Mouse (Mus musculus) left cerebral cortex, adult 9 months (tissue): ENCODE data around the gene Fut11.

Source experiments
- DNase-seq, 2 experiments: peaks; one replicate each; pipeline ENCODE4 v3.0.0; 2022; ENCODE audit warnings: low spot score in 2 of 2

Gene Fut11

GRCm38 (mm10) chr14:20694884-20695760 is at the start of gene Fut11:
TSS of gene Fut11 (plus strand) at chr14:20694968.
- DNase-seq = peak; percentile 70 to 84

- DNase-seq = no peak
Observed at GRCm38 (mm10) chr14:20645547-20645946, 49.2 kb upstream of the Fut11 start.

- DNase-seq = no peak
Observed at GRCm38 (mm10) chr14:20646381-20646780, 48.4 kb upstream of the Fut11 start.

- no peak for DNase-seq
Observed at GRCm38 (mm10) chr14:20651000-20651399, 43.8 kb upstream of the Fut11 start.

GRCm38 (mm10) chr14:20651722-20652256 is 43.0 kb upstream of the Fut11 start:
- no peak for DNase-seq

- no peak for DNase-seq
Observed at GRCm38 (mm10) chr14:20654690-20655421, 39.9 kb upstream of the Fut11 start.

GRCm38 (mm10) chr14:20655731-20656130 is 39.0 kb upstream of the Fut11 start:
- DNase-seq = no peak

- no peak for DNase-seq
Observed at GRCm38 (mm10) chr14:20656361-20656760, 38.4 kb upstream of the Fut11 start, which contains the start of gene Myoz1. TSS of gene Myoz1 (minus strand) at chr14:20656540.

- DNase-seq = peak in 1 of 2 experiments; percentile 71
Observed at GRCm38 (mm10) chr14:20658326-20658725, 36.4 kb upstream of the Fut11 start.

- no peak for DNase-seq
Observed at GRCm38 (mm10) chr14:20658902-20659301, 35.9 kb upstream of the Fut11 start.

- no peak for DNase-seq
Observed at GRCm38 (mm10) chr14:20659687-20660086, 35.1 kb upstream of the Fut11 start.

- peak; percentile 90 to 97 for DNase-seq
Observed at GRCm38 (mm10) chr14:20660827-20661660, 33.7 kb upstream of the Fut11 start.

- DNase-seq = no peak
Observed at GRCm38 (mm10) chr14:20661661-20662331, 33.0 kb upstream of the Fut11 start.

- DNase-seq = no peak
Observed at GRCm38 (mm10) chr14:20662740-20663139, 32.0 kb upstream of the Fut11 start.

- DNase-seq = no peak
Observed at GRCm38 (mm10) chr14:20663601-20664000, 31.2 kb upstream of the Fut11 start.

GRCm38 (mm10) chr14:20664436-20664835 is 30.3 kb upstream of the Fut11 start:
- DNase-seq = no peak

GRCm38 (mm10) chr14:20667469-20667868 is 27.3 kb upstream of the Fut11 start:
- no peak for DNase-seq

- DNase-seq = no peak
Observed at GRCm38 (mm10) chr14:20668154-20668810, 26.5 kb upstream of the Fut11 start, which contains the start of gene Synpo2l. TSS of gene Synpo2l (minus strand) at chr14:20668354.

GRCm38 (mm10) chr14:20672990-20673389 is 21.8 kb upstream of the Fut11 start:
- DNase-seq = no peak

GRCm38 (mm10) chr14:20673735-20674063 is 21.1 kb upstream of the Fut11 start:
- peak in 1 of 2 experiments; percentile 76 for DNase-seq
